Mouse (Mus musculus): ENCODE measurements around the gene Gchfr.

DNA sequence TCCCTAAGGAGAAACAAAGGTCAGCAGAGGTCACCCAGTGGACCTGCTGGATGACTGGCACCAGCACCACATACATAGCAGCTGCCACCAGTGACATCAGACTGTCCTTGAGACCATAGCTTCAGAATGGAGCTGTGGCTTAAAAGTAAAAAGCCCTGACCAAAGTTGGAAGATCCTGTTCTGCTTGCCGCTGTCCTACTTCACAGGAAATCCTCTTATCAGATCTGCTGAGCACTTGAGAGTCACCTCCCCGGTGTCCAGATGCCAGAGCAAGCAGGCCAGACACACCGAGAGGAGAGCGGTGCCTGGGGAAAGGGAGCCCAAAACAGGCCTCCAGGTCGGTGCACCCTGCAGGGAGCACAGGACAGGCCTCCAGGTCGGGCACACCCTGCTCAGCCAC lies 15.3 kb upstream of the Gchfr start:
- TF ChIP-seq CTCF (conservative IDR thresholded peaks at IDR 0.05 in 1 of 2, IDR thresholded peaks at IDR 0.05 in 1 of 2; ENCODE audit: low read depth in 2 of 2, low read length in 2 of 2) (no peak), MAX (IDR thresholded peaks at IDR 0.05; ENCODE audit: low read length) (no peak), ZC3H11A (IDR thresholded peaks at IDR 0.05; ENCODE audit: low read depth, low read length) (no peak), ZKSCAN1 (IDR thresholded peaks at IDR 0.05; ENCODE audit: borderline replicate concordance, low read depth, low read length) (no peak), MAFK (IDR thresholded peaks at IDR 0.05; ENCODE audit: insufficient replicate concordance, low read length) (no peak), EP300 (IDR thresholded peaks at IDR 0.05; ENCODE audit: low read length) (no peak), POLR2A (IDR thresholded peaks at IDR 0.05; ENCODE audit: low read depth, low read length) (no peak), E2F4 (IDR thresholded peaks at IDR 0.05; ENCODE audit: insufficient replicate concordance, low read depth, low read length) (no peak), MYC (IDR thresholded peaks at IDR 0.05; ENCODE audit: low read depth, low read length) (no peak), JUN (IDR thresholded peaks at IDR 0.05; ENCODE audit: insufficient read depth, low read depth, low read length) (no peak), SIN3A (IDR thresholded peaks at IDR 0.05; ENCODE audit: low read length) (no peak), TCF12 (IDR thresholded peaks at IDR 0.05; ENCODE audit: low read depth, low read length) (no peak), ELF1 (IDR thresholded peaks at IDR 0.05; ENCODE audit: low read depth, low read length) (no peak)
